Mouse (Mus musculus): Measurements from ENCODE around the gene Zfp609.
"Not testable (repeated sequence)": the region's sequence is repeated elsewhere in the genome, so short reads cannot be mapped to it uniquely, and the experiment has no call there.

The Zfp609 gene

DNA sequence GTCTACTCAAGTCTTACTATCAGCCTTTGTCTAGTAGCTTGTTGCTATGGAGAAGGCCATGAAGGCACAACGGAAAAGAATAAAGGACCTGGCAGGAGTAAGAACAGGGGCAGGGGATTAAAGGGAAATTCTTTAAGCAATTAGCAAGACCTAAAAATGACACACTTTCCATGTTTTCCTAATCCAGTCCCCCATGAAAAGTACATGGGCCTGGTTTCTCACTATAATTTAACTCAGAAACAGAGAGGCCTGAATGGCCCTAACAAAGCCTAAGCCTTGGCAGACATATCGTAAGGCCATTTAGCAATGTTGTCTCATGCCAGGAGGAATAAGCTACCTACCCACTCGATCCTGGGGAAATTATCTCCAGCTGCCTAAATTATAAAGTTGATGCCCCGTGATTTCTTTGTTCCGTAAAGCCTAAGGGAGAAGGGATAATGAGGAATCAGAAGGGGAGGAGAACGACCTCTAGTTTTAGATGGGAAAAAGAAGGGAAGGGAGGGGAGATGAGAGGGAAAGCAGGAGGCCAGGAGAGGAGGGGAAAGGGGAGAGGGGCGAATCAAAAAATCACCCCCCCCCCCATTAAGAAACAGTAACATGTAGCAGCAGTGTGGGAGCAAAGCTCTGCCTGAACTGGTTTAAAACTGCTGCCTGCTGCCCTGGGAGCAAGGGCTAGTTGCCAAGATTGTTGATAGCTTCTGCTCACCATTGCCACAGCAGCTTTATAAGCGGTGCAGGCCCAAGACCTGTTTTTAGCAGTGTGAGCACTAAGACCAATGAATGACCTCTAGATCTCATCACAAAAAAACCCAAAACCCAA, 102.7 kb downstream of the Zfp609 start:
- no peak for DNase-seq (ENCODE audit: low spot score in 2 of 2)

DNA sequence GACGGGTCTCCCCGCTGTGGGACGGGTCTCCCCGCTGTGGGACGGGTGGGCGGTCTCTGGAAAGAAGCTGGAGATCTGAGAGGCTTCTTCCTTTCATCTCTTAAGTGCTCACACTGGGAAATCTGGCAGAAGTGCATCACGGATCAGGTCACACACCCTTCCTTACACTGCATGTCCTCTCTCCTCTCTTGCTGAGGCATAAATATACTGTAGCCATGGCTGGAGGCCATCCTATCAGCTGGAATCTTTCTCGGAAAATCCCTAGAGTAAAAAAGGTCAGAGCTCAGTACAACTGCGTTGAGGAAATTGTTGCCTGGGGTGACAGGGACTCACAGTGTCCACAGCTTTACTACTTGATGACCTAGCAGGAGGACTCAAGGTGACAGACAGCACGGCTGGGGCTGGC, 106.2 kb downstream of the Zfp609 start:
- DNase-seq (ENCODE audit: low spot score in 2 of 2), result no peak

DNA sequence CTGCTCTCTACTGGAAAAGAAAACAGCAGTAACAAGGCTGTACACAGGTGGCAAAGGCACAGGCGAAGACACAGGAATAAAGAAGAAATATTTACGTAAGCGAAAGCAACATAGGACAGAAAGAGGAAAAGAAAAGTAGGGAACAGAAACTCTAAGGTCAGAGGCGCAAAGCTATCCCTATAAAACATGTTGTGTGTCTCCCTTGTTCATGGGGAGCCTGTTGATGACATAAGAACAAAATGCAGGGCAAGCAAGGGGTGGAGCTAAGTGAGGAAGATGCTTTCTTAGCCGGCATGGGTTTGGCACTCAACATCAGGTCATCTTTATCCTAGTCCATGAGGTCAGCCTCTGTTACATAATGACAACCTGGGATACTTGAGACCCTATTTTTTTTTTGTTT, 109.2 kb downstream of the Zfp609 start:
- no peak for DNase-seq (ENCODE audit: low spot score in 2 of 2)

DNA sequence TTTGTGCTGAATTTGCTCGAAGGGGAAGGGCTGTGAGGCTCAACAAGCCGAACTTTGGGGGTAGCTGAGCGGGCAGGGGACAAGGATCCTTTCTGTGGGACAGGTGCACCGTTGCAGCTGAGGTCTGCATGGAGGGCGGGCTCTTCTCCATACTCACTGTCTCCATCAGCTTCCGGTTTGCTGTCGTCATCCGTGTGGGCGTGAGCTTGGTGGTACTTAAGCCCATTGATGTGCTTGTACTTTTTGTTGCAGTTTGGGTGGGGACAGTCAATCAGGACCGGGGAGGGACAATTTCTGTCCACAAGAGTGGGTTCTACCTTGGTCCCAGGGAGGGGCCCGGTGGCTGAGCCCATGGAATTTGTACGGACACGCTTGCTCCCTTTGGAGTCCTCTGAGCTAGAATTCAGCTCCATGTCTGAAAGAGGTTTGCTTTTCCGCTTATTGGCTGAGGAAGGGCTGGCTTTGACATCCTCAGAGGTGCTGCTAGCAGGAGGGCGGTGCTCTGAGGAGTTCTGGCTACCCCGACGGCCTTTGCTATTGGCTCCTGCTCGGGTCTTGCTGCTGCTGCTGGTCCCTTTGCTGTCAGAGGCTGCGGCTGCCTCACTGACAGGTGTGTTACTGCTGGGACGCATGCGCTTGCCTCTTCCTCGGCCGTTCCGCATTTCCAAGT, 123.3 kb downstream of the Zfp609 start:
- DNase-seq (ENCODE audit: low spot score in 2 of 2), result no peak

DNA sequence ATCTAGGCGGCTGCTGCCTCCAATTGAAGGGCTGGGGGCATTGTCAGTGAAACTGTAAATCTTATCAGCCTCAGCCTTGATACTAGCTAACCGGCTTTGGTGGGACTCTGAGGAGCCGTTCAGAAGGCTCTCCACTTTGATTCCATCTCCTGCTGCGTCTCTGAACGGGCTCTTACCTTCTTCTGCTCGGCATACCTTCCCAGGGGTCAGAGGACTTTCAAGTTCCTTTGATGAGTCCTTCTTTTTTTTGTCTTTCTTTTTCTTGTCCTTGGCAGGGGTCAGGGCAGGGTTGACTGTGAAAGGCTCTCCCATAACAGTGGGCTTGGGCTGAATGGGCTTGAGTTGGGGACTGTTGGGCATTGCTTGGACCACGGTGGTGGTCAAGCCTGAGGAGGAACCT, 124.1 kb downstream of the Zfp609 start:
- no peak for DNase-seq (ENCODE audit: low spot score in 2 of 2)

DNA sequence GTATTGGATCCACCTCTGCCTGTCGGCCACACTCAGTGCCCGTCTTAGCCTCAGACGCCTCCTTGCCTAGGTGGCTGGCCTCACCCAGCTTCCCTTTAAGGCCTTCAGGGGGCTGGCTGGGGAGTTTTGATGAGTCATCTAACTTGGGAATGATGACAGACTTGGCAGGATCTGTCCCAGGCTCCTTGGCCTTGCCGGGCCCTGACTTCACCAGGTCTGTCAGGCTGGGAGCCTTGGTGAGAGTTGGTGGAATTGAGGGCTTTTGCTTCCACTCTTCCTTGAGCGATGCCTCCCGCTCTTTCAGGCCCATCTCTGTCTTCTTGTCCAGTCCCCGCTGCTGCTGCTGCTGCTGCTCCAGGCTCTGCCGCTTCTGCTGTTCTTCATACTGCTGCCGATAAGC, 125.1 kb downstream of the Zfp609 start:
- DNase-seq (ENCODE audit: low spot score in 2 of 2), result no peak

DNA sequence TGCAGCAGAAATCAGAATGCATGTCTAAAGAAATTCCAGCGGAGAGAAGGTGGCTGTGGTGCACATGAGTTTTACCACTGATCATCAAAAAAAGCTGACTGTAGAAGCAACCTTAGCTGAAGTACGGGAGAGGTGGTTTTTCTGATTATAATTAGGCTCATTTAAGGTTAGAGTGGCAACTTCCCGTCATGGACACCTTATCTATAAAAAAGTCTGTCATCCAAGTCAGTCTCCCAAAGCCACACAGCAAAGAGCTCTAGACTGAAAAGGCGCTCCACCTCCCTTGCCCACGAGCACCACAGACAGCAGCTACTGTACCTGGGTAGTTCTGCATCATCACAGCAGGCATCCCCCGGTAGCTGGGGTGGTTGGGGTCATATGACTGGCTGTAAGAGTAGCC, 126.9 kb downstream of the Zfp609 start:
- DNase-seq (ENCODE audit: low spot score in 2 of 2), result no peak

DNA sequence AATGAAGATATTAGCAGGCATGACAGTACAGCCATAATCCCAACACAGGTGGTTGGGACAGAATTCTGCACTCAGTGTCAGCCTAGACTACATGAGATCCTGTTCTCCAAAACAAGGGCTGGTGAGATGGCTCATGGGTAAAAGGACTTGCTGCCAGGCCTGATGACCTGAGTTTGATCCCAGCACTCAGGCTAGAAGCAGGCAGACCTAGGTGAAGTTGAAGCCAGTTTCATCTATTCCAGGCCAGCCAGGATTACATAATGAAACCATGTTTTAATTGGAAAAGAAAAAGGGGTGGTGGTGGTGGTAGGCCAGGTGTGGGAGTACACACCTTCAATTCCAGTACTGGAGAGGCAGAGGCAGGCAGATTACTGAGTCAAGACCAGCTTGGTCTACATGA, 129.4 kb downstream of the Zfp609 start:
- no peak for DNase-seq (ENCODE audit: low spot score in 2 of 2)

DNA sequence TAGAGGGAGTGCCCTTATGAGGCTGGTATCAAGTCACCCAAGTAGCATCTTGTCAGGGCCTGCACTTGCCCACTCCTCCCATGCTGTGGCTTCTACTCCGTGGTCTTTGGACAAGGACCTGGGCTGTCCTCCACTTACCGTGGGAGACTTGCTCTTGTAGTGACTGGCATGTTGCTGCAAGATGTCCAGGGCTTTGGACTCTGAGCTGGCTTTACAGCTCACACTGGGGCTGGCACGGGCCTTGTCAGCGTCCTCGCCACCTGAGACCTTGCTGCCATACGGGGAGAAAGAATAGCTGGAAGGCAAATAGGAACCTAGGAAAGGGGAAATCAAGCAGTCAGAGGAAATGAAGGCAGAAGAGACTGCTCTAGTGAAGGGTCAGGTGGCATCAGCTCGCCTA, 130.0 kb downstream of the Zfp609 start:
- no peak for DNase-seq (ENCODE audit: low spot score in 2 of 2)

DNA sequence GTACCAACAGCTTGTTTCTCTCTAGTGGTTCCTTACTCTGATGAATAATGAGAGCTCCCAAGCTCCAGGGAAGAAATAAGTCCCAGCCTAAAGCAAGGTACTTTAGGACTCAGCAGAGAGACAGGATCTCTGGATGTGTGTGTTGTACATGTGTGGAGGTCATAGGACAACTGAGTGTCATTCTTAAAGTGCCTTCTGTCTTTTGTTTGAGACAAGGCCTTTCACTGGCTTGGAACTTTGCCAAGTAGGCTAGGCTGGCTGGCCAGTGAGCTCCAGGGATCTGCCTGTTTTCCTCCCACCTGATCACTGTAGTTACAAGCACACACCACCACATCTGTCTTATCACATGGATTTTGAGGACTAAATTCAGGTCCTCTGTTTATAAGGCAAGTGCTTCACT, 131.0 kb downstream of the Zfp609 start:
- DNase-seq (ENCODE audit: low spot score in 2 of 2), result no peak

DNA sequence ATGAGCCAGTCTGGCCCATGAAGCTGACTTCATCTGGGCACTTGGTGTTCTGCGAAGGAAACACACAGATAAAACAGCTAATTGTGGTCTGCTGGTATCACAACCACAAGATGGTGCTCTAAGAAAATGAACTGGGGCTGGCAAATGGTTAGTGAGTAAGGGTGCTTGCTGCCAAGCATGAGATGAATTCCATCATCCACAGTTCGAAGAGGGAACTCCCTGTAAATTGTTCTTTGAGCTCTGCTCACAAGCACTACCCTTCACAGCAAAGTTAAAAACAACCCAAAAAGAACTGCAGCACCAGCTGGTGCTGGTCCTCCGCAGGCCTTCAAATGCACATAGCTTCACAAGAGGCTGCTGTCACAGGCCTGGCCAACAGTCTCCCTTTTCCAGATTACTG, 131.7 kb downstream of the Zfp609 start:
- peak; percentile 31 to 46 for DNase-seq (ENCODE audit: low spot score in 2 of 2)

DNA sequence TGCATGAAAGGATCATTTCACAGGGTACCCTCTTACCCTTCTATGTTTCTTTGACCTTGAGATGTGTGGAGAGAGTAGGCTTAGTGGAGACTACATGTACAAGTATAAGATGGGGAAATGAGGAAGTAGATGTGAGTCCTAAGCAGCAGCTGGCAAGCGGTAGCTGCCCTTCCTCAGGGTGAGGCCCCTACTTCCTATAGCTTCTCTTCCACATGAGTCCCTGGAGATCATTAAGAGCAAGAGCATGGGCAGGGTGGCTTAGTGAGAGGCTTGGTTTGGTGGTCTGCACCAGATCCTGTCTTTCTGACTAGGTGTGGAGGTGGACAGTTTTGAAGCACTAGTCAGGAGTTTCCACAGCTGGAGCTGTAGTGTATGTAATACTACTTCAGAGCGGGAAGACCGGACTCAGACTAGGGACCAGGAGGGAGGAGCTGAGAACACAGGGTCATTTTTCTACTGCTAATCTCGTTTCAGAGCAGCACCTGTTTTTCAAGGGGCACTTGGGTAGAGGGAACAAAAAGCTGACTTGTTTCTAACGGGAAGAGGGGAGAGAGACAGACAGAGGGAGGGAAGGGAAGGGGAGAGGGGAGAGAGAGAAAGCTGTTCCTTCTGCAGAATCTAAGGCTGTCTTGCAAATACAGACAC, 134.3 kb downstream of the Zfp609 start:
- no peak for DNase-seq (ENCODE audit: low spot score in 2 of 2)

DNA sequence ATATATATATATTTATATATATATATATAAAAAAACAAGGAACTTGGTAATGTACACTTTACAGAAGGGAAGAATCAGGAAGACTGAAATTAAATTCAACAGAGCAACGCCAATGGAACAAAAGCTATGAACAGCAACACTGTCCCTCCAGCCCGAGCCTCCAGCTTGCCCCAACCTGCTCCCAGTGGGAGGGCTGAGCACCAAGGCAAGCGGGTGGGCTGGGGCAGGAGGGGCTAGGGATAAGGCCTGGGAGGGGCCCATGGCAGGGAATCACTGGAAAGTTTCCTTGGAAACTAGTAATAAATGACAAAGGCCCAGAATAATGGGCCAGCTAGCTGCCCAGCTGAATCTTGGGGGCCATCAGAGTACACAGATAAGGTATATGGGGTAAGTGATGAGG, 134.9 kb downstream of the Zfp609 start:
- DNase-seq (ENCODE audit: low spot score in 2 of 2), result no peak

DNA sequence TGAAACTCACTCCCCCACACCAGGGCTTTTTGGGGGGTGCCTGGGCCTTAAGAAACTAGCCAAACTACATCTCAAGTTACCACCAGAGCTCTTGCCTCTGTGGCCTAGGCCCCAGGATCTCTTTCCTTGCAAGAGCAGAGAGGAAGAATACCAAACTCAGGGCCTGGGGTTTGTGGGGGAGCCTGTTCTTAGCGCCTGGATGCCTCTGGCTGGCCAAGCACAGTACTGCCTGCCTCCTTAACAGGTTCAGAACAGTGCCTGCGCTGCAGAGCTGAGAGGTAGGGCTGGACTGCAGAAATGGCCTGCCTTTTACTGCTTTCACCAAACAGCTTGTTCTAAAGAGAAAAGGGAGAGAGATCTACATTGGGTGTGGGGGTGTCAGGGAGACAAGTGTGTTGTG, 137.5 kb downstream of the Zfp609 start:
- not testable (repeated sequence) for DNase-seq (ENCODE audit: low spot score in 2 of 2)

DNA sequence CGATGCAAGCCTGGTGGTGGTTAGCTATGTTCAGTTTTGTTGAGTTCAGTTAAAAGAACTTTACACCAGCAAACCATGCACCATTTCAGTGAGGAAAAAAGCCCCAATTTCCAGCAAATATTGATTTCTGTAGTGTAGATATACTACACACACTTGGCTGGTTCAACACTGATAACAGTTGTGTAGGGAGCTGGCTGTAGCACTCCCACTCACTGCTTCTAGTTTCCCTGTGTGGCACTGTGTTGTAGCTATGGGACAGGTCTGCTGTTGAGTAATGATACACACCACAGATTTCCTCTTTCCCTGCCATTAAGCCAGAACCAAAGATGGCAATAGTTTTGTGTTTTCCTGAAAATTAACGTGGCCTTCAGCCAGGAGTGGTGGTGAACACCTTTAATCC, 142.7 kb downstream of the Zfp609 start:
- no peak for DNase-seq (ENCODE audit: low spot score in 2 of 2)

DNA sequence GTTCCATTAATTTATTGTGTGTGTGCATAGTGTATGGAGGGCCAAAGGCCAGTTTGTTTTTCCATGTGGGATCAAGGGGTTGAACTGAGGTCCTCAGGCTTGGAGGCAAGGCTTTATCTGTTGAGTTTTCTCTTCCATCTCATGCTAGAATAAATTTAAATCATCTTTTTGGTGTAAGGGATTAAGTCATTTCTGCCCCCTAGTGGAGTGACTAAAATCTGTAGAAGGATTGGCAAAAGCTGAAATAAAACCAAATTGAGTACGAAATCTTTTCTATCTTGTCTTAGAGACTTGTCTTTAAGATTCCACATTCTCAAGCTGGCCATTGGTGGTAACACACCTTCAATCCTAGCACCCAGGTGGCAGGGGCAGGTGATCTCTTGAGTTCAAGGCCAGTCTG, 144.4 kb downstream of the Zfp609 start:
- DNase-seq (ENCODE audit: low spot score in 2 of 2), result no peak

DNA sequence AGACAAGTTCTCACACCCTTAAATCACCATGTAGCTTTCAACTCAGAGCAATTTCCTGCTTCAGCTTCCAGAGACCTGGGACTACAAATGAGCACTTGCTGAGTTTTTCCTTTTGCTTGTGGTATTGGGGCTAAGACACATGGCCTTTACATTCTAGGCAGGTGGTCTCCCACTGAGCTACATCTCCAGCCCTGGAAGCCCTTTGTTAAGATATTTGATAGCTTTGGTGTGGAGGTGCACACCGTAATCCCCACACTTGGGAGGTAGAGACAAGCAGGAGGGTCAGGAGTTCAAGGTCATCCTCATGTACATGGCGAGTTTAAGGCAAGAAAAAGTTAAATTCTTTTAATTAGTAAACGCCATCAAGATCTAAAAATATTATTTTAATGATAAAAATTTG, 145.2 kb downstream of the Zfp609 start:
- no peak for DNase-seq (ENCODE audit: low spot score in 2 of 2)

DNA sequence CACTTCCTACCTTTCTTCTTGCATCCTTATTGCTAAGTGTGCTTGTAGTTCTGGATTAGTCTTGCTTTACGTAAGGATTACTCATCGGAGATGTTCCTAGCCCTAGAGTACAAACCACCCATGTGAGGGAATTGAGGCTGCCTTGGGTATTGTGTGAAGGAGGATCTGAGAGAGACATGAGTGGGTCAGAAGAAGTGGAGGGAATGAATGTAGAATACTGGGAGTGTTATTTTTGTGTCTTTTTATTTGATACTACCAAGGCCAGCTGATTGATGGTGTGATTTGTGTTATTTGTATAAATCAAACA, 145.8 kb downstream of the Zfp609 start:
- no peak for DNase-seq (ENCODE audit: low spot score in 2 of 2)

DNA sequence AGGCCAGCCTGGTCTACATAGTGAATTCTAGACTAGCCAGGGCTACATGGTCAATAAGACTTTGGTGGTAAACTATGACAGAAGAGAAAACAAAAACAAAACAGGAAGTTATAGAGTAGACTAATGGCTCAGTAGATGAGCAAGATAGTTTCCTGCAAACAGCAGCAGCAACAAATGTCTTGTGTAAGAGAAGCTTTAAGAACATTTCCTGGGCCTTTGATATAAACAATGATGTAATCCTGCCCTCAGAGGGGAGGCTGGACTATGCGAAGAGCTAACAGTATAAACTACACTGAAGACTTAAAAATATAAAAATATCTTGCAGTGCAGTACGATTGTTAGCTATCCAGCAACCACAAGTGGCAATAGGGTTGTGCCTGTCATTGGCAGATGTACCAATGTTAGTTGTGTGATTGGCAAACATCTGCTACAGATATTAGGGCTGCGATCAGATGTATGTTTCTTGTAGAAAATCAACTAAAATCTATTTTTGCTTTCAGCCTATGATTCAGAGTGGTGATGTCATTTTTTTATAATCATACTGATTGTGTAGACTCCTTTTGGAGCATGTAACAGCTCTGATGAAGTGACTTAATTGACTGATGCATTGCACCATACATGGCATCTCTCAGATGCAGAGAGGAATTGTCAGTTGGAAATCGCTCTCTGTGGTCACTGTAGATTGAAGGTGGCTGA, 146.3 kb downstream of the Zfp609 start:
- DNase-seq (ENCODE audit: low spot score in 2 of 2), result no peak

DNA sequence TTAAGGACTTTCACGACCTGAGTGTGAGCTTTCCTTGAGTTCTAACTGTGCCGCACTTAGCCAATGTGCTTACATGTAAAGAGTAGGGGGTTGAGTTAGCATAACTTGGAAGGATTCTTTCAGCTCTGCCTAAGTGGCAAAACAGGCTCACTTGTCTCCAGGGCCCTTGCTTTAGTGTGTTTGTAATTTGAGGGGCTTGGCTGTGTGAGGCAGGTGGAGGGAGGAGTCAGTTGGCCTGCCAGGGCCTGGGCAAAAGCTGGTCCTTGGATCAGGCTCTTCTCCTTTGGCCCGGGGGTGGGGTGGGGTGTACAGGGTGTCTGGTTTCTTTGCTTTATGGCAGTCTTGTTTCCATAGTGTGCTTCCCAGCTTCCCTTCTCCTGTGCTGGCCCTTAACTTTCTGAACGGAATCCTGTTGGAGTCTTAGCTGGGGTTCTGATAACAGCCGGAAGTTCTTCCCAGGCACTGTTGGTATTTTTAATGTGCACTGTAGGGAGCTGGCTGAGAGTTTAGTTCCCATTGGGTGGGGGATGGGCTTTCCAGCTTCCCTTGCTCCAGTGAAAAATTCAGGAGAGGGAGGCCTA, 148.1 kb downstream of the Zfp609 start:
- DNase-seq (ENCODE audit: low spot score in 2 of 2), result no peak

DNA sequence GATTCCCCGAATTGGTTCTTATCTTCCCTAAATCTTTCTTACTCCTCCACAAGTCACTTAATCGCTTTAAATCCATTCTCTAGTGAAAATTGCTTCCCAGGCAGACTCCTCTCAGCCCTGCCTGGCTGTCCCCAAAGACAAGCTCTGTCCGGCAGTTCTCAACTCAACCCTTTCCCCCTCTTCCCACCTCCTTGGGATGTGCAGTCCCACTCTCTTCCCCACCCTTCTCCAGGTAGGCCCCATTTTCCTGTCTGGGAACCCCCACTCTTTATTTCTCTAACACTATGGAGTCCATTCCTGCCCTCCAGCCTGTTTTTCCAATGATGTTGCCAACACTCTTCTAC, 150.3 kb downstream of the Zfp609 start:
- DNase-seq (ENCODE audit: low spot score in 2 of 2), result no peak

DNA sequence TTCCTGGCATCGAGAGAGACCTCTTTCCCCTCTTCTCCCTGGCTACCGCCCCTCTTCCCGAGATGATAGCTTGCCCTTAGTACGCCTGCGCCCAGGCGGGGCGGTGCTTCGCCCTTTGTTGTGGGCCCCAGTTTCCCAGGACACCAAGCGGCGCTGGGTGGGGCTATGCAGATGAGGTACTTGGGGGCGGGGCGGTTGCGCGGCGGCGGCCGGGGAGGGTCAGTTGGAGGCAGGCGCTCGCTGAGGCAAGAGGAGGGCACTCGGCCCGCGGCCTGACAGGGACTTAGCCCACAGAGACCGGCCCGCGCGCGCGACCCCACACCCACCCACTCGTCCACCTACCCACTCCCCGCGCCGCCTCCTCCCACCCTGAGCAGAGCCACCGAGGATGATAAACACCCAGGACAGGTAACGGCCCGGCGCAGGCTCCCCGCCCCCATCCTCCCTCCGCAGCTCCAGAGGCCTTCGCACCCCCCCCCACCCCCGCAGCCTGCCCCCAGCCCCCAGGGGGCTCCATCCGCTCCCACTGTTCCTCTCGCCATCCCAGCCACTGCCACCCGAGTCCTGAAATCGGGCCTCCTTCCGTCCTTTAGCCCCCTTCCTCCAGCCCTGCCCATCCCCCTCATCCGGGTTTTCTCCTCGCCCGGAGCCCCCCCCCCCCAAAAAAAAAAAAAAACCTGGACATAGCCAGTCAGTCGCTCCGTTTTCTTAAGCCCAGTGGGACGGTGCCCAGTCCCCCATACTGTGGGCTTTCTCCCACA, 150.8 kb downstream of the Zfp609 start:
- DNase-seq (ENCODE audit: low spot score in 2 of 2), result peak; percentile 94 to 96

Measured in frontal cortex, postnatal 10 days (tissue).